Mouse (Mus musculus) midbrain, postnatal 0 days (tissue): ENCODE measurements at regions not wholly inside any gene's neighbourhood (a gene's known extent, or its start where the extent isn't known, plus 50 kb on each side); places are given as distances from the start of the nearest gene placed in this dataset.

ENCODE experiments used
- ATAC-seq: fragments of 200-750 bp; cut with Nextera tagmentation; 2 replicates; pipeline ENCODE4 v1.8.0; 2017; ENCODE audit warnings: moderate number of reproducible peaks, mild to moderate bottlenecking, moderate TSS enrichment, moderate library complexity; ENCODE audit not compliant: low FRiP score
- DNase-seq: peaks from one replicate; pipeline ENCODE4 v3.0.0-alpha.2; 2015; ENCODE audit warnings: low spot score
- H3K27ac ChIP-seq: fragments of 300-500 bp; sonication (generic); 2 replicates; pipeline ENCODE4 v1.5.1; 2014; ENCODE audit warnings: low read depth, mild to moderate bottlenecking, low read length, mixed read lengths
- H3K27me3 ChIP-seq: fragments of 300-500 bp; sonication (generic); 2 replicates; pipeline ENCODE4 v1.6.1; 2014; ENCODE audit warnings: low read length, control low read depth, mixed read lengths; ENCODE audit not compliant: insufficient read depth
- H3K36me3 ChIP-seq: fragments of 300-500 bp; sonication (generic); 2 replicates; pipeline ENCODE4 v1.6.1; 2014; ENCODE audit warnings: low read length, control low read depth, mixed read lengths; ENCODE audit not compliant: insufficient read depth
- H3K4me1 ChIP-seq: fragments of 300-500 bp; sonication (generic); 2 replicates; pipeline ENCODE4 v1.6.1; 2014; ENCODE audit warnings: mild to moderate bottlenecking, control low read depth, antibody characterized with exemption, low read length, mixed read lengths; ENCODE audit not compliant: insufficient read depth
- H3K4me2 ChIP-seq: fragments of 300-500 bp; sonication (generic); 2 replicates; pipeline ENCODE4 v1.6.1; 2014; ENCODE audit warnings: low read depth, mild to moderate bottlenecking, low read length, mixed read lengths; ENCODE audit not compliant: poor library complexity, severe bottlenecking
- H3K4me3 ChIP-seq: fragments of 300-500 bp; sonication (generic); 2 replicates; pipeline ENCODE4 v1.5.1; 2014; ENCODE audit warnings: low read depth, mild to moderate bottlenecking, low read length, moderate library complexity
- H3K9ac ChIP-seq: fragments of 300-500 bp; sonication (generic); replicated peaks from 2 replicates; pipeline ENCODE4 v1.6.1; 2014; ENCODE audit warnings: mild to moderate bottlenecking, low read length, moderate library complexity, mixed read lengths; ENCODE audit not compliant: poor library complexity, severe bottlenecking
- H3K9me3 ChIP-seq: fragments of 300-500 bp; sonication (generic); 2 replicates; pipeline ENCODE4 v1.6.1; 2016; ENCODE audit warnings: low read length, control low read depth
- CTCF ChIP-seq: IDR thresholded peaks from 2 replicates; pipeline ENCODE4 v1.5.1; 2016; ENCODE audit warnings: antibody characterized with exemption, mild to moderate bottlenecking
- WGBS: fragments of 180-500 bp; shearing (Covaris S2); extraction: QIAGEN DNeasy Blood & Tissue Kit; methylation state at CpG from one replicate; pipeline ENCODE4 v1.1.7; 2014; 5-methylcytosine and 5-hydroxymethylcytosine counted together

GRCm38 (mm10) chrX:166931048-166931447 is 278.1 kb downstream of the Tmsb4x start:
- ATAC-seq (no peak), DNase-seq (no peak)
- 65% methylated on average over 4 of the region's 4 CpGs for WGBS
- Histone ChIP-seq H3K4me2 (no peak overlapping the region), H3K36me3 (no peaks in the 10 kb centered on the region), H3K9me3 (no peaks in the 10 kb centered on the region), H3K4me3 (no peak overlapping the region), H3K27ac (no peak overlapping the region), H3K4me1 (no peaks in the 10 kb centered on the region), H3K9ac (no peak overlapping the region), H3K27me3 (no peaks in the 10 kb centered on the region; the same call in 1 of the 2 replicates)
- no peak for TF ChIP-seq CTCF

GRCm38 (mm10) chrX:166929716-166930420 is 279.2 kb downstream of the Tmsb4x start:
- no peaks in the 10 kb centered on the region for H3K4me1 ChIP-seq
- H3K36me3 ChIP-seq: no peaks in the 10 kb centered on the region
- WGBS: 33% methylated on average over 6 of the region's 6 CpGs
- no peak overlapping the region for H3K27ac ChIP-seq
- DNase-seq (no peak), ATAC-seq (no peak)
- no peak overlapping the region for H3K4me3 ChIP-seq
- no peak overlapping the region for H3K9ac ChIP-seq
- no peaks in the 10 kb centered on the region for H3K27me3 ChIP-seq
- no peaks in the 10 kb centered on the region for H3K9me3 ChIP-seq
- TF ChIP-seq CTCF: no peak
- H3K4me2 ChIP-seq: no peak overlapping the region

GRCm38 (mm10) chrX:166915356-166915953 is 293.7 kb downstream of the Tmsb4x start:
- peaks cover 3% of the 10 kb centered on the region; the same call in 1 of the 2 replicates for H3K27me3 ChIP-seq
- 60% methylated on average over 2 of the region's 2 CpGs for WGBS
- no peak for DNase-seq
- H3K36me3 ChIP-seq: no peaks in the 10 kb centered on the region
- no peak overlapping the region for H3K9ac ChIP-seq
- no peak overlapping the region for H3K27ac ChIP-seq
- no peaks in the 10 kb centered on the region for H3K9me3 ChIP-seq
- H3K4me1 ChIP-seq: no peaks in the 10 kb centered on the region
- no peak for TF ChIP-seq CTCF
- no peak for ATAC-seq
- H3K4me3 ChIP-seq: no peak overlapping the region
- H3K4me2 ChIP-seq: no peak overlapping the region

- Histone ChIP-seq H3K9me3 (no peaks in the 10 kb centered on the region), H3K4me1 (no peaks in the 10 kb centered on the region), H3K4me2 (no peak overlapping the region), H3K36me3 (no peaks in the 10 kb centered on the region), H3K27ac (no peak overlapping the region), H3K4me3 (no peak overlapping the region), H3K27me3 (no peaks in the 10 kb centered on the region), H3K9ac (no peak overlapping the region)
- 67% methylated on average over 6 of the region's 6 CpGs for WGBS
- no peak for ATAC-seq
- DNase-seq: peak; percentile 4
- no peak for TF ChIP-seq CTCF
Observed at GRCm38 (mm10) chrX:166906602-166907001, 302.5 kb downstream of the Tmsb4x start.

GRCm38 (mm10) chrX:166900761-166901160 is 308.4 kb downstream of the Tmsb4x start:
- H3K4me3 ChIP-seq: no peak overlapping the region
- WGBS: 77% methylated on average over 6 of the region's 6 CpGs
- no peaks in the 10 kb centered on the region; the same call in 1 of the 2 replicates for H3K27me3 ChIP-seq
- no peak overlapping the region for H3K27ac ChIP-seq
- H3K4me1 ChIP-seq: no peaks in the 10 kb centered on the region
- no peak for TF ChIP-seq CTCF
- H3K4me2 ChIP-seq: no peak overlapping the region
- DNase-seq (no peak), ATAC-seq (no peak)
- H3K36me3 ChIP-seq: no peaks in the 10 kb centered on the region
- no peak overlapping the region for H3K9ac ChIP-seq
- no peaks in the 10 kb centered on the region for H3K9me3 ChIP-seq

- H3K36me3 ChIP-seq: no peaks in the 10 kb centered on the region
- 78% methylated on average over 2 of the region's 2 CpGs for WGBS
- no peaks in the 10 kb centered on the region for H3K9me3 ChIP-seq
- no peak overlapping the region for H3K27ac ChIP-seq
- no peak for DNase-seq
- H3K4me1 ChIP-seq: no peaks in the 10 kb centered on the region
- TF ChIP-seq CTCF: no peak
- H3K4me2 ChIP-seq: no peak overlapping the region
- ATAC-seq: no peak
- no peak overlapping the region for H3K9ac ChIP-seq
- H3K27me3 ChIP-seq: peaks cover 6% of the 10 kb centered on the region; the same call in 1 of the 2 replicates
- H3K4me3 ChIP-seq: no peak overlapping the region
Observed at GRCm38 (mm10) chrX:166895199-166895598, 309.7 kb upstream of the Egfl6 start.
